Mouse (Mus musculus) bone marrow, adult 2 months (tissue): ENCODE results near the gene Rph3al. TPM values are rescaled to one million over a fixed set of nuclear protein-coding genes. Genes with fewer than 3 reads are reported as not detected.

Experiments
- H3K27ac ChIP-seq: fragments of 200-500 bp; 2 replicates; pipeline ENCODE4 v1.5.1; 2012; ENCODE audit warnings: low read depth, mild to moderate bottlenecking, control low read depth, inconsistent platforms, low read length; ENCODE audit not compliant: control insufficient read depth, poor library complexity, insufficient read depth
- H3K4me1 ChIP-seq: fragments of 200-500 bp; 2 replicates; pipeline ENCODE4 v1.6.1; 2011; ENCODE audit warnings: low read length; ENCODE audit not compliant: control insufficient read depth, insufficient read depth
- H3K4me3 ChIP-seq: fragments of 200-500 bp; replicated peaks from 2 replicates; pipeline ENCODE3; 2011; ENCODE audit warnings: mild to moderate bottlenecking, low read depth, low read length, control low read depth; ENCODE audit not compliant: control insufficient read depth
- CTCF ChIP-seq: fragments of 200-500 bp; IDR thresholded peaks from 2 replicates; pipeline ENCODE4 v1.5.1; 2011; ENCODE audit warnings: low read length, control low read depth; ENCODE audit not compliant: control insufficient read depth, insufficient read depth
- POLR2A ChIP-seq: fragments of 200-500 bp; IDR thresholded peaks from 2 replicates; pipeline ENCODE4 v1.6.1; 2011; ENCODE audit warnings: low read depth, mild to moderate bottlenecking, control low read depth, low read length, borderline replicate concordance; ENCODE audit not compliant: control insufficient read depth
- WGBS: fragments of 180-500 bp; shearing (Covaris S2); methylation state at CpG from one replicate; pipeline ENCODE4 v1.1.7; 2018; 5-methylcytosine and 5-hydroxymethylcytosine counted together
- polyA plus RNA-seq: library from polyadenylated mRNA; stranded (reverse); fragments of >200 nt; gene quantifications from 2 replicates; pipeline ENCODE4 v1.2.4, GENCODE M21; 2011; ENCODE audit warnings: low replicate concordance; ENCODE audit not compliant: missing spikeins, insufficient read depth, insufficient read length

Gene Rph3al
- polyA plus RNA-seq, 1 experiment = 5.0 TPM

- H3K27ac ChIP-seq = no peak overlapping the region
- TF ChIP-seq POLR2A (no peak), CTCF (no peak)
- 78% methylated on average over 4 of the region's 4 CpGs for WGBS
- H3K4me1 ChIP-seq = no peaks in the 10 kb centered on the region
- H3K4me3 ChIP-seq = no peak overlapping the region
Observed at GRCm38 (mm10) chr11:75842904-75843619, 95.2 kb downstream of the Rph3al start.

DNA sequence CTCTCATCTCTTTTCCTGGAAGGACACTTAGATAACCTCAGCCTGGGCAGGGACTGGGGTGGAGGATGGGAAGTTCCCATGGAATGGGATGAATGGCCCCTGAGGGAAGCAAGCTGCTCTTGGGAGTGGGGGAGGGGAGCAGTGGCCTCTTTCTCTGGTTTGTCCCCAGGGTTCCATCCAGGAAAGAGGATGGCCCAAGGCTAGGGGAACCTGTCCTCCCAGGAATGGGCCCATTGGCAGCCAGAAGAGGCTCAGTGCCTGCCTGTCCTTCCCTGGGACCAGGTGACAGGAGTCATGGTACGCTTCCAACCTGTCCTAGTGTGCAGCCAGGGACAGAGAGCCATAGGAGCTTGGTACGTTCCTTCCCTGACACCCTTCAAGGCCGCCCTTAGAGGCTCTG is 96.7 kb downstream of the Rph3al start:
- Histone ChIP-seq H3K27ac (no peak overlapping the region), H3K4me3 (no peak overlapping the region), H3K4me1 (no peaks in the 10 kb centered on the region)
- TF ChIP-seq POLR2A (no peak), CTCF (no peak)
- 71% methylated on average over 3 of the region's 3 CpGs for WGBS

GRCm38 (mm10) chr11:75839536-75840430 is 98.4 kb downstream of the Rph3al start:
- no peak overlapping the region for H3K27ac ChIP-seq
- WGBS = 82% methylated on average over 12 of the region's 12 CpGs
- H3K4me1 ChIP-seq = no peaks in the 10 kb centered on the region
- TF ChIP-seq CTCF (no peak), POLR2A (no peak)
- H3K4me3 ChIP-seq = no peak overlapping the region

DNA sequence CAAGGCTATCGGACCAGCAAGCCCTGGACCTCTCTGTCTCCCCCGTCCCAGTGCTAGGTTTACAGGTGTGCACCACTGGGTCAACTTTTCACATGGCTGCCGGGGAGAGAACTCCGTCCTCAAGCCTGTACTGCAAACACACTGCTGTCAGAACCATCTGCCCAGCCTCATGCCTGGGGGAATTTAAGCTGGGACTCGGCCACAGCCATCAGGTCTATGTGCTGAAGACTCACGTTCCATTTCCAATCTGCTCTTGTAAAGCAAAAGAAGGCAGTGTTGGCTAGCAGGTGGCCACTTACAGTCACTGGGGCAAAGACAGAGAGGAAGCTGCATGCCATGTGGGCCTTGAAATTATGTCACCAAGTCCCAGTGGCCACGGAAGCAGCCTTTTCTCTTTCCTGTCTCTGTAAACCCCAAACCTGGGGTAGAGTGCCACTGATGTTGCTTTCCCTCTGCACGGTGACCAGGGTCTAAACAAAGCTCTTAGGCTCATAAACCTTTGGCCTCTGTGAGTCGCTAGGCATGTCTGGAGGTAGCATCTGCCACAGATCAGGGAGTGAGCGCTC is 99.3 kb downstream of the Rph3al start:
- WGBS = 53% methylated on average over 10 of the region's 10 CpGs

DNA sequence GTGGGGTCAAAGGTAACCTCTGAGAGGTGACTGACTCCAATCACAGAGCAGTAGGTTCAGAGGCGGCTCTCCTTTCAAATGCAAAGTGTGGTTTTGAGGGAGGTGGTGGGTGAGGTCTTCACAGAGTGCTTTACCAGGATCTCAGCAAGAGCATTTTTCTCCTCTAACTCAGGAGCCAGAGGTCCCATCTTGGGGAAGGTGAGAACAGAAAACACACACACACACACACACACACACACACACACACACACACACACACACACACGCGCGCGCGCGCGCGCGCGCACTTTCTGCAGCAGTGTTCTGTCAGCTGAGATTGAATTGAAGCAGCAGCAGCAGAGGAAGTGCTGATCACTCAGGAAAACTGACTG is 102.0 kb downstream of the Rph3al start:
- no peak overlapping the region for H3K27ac ChIP-seq
- no peaks in the 10 kb centered on the region for H3K4me1 ChIP-seq

More for the DNA sequence above, 99.3 kb downstream of the Rph3al start:
- Histone ChIP-seq H3K4me1 (no peaks in the 10 kb centered on the region), H3K27ac (no peak overlapping the region), H3K4me3 (no peak overlapping the region)
- no peak for TF ChIP-seq POLR2A
- no peak for TF ChIP-seq CTCF

GRCm38 (mm10) chr11:75835587-75836239 is 102.5 kb downstream of the Rph3al start:
- 6% methylated on average over 11 of the region's 11 CpGs for WGBS
- Histone ChIP-seq H3K4me3 (no peak overlapping the region), H3K27ac (no peak overlapping the region), H3K4me1 (no peaks in the 10 kb centered on the region)
- TF ChIP-seq CTCF (no peak), POLR2A (no peak)

More for the DNA sequence above, 102.0 kb downstream of the Rph3al start:
- H3K4me3 ChIP-seq = no peak overlapping the region
- no peak for TF ChIP-seq POLR2A
- no peak for TF ChIP-seq CTCF
- WGBS = 30% methylated on average over 11 of the region's 11 CpGs

DNA sequence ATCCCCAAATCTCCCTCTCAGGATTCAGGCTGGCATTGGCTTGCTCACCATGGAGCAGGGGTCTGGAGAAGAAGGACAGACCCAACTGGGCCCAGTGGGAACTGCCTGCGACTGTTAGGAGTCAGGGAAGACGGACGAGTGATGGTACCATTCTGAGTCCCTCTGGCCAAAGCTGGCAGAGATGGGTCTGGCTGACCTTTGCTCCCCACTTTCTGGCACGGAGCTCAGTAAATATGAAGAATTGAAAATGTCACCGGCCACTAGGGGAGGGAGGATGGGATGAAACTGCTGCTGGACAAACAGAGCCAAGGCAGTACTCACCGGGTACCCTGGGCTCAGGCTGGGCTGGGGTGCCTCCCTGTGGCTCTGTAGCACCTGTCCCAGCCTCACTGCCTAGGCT is 105.1 kb downstream of the Rph3al start:
- TF ChIP-seq POLR2A (no peak), CTCF (no peak)
- Histone ChIP-seq H3K27ac (no peak overlapping the region), H3K4me1 (no peaks in the 10 kb centered on the region), H3K4me3 (no peak overlapping the region)
- 90% methylated on average over 6 of the region's 6 CpGs for WGBS

DNA sequence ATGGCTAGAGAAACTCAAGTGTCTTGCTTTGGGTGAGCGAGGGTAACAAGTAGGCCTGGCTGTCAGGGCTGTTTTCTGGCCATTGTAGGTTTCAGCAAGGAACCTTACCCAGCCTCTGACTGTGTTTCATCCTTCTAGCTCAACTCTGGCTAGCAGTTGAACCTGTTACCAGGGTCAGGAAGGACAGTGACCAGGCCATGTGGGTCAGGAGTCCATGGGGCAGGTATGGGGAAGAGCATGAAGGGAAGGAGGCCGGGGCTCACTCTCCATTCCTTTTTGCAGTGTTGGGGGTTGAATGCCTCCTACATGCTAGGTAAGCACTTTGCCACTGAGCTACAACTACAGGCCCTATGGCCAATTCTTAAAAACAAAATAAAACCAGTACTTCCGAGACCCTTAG is 107.8 kb downstream of the Rph3al start:
- no peak for TF ChIP-seq CTCF
- no peak for TF ChIP-seq POLR2A

More for the DNA sequence above, 107.8 kb downstream of the Rph3al start:
- no peak overlapping the region for H3K27ac ChIP-seq
- no peak overlapping the region for H3K4me3 ChIP-seq
- WGBS = 80% methylated on average over 3 of the region's 3 CpGs
- no peaks in the 10 kb centered on the region for H3K4me1 ChIP-seq
